Mouse (Mus musculus) layer of hippocampus, postnatal 25 days (tissue): ENCODE results near the gene Tdrd5. TPM values are rescaled to one million over a fixed set of nuclear protein-coding genes. Genes with fewer than 3 reads are reported as not detected.
"Not testable (repeated sequence)": the region's sequence is repeated elsewhere in the genome, so short reads cannot be mapped to it uniquely, and the experiment has no call there.

Experiments used
- DNase-seq, 2 experiments: peaks; one replicate each; pipeline ENCODE4 v3.0.0; 2022; ENCODE audit warnings: mixed read lengths in 2 of 2, low spot score in 1 of 2; ENCODE audit errors: extremely low spot score in 1 of 2
- total RNA-seq, 2 experiments: library from RNA; stranded (reverse); gene quantifications; 2 replicates each; pipeline ENCODE4 v1.2.3; 2021

The Tdrd5 gene
- total RNA-seq, 2 experiments from 2014 or later = 4.5 to 6.2 TPM

- DNase-seq = no peak
Observed at GRCm38 (mm10) chr1:156263946-156264345, 39.5 kb downstream of the Tdrd5 start.

- peak; percentile 42 to 77 for DNase-seq
Observed at GRCm38 (mm10) chr1:156263352-156263751, 40.1 kb downstream of the Tdrd5 start.

- no peak for DNase-seq
Observed at GRCm38 (mm10) chr1:156254866-156255265, 48.6 kb downstream of the Tdrd5 start.

- not testable (repeated sequence) for DNase-seq
Observed at GRCm38 (mm10) chr1:156251096-156251495, 52.4 kb downstream of the Tdrd5 start.

- no peak for DNase-seq
Observed at GRCm38 (mm10) chr1:156247893-156248292, 55.6 kb downstream of the Tdrd5 start.

GRCm38 (mm10) chr1:156241713-156242348 lies 61.6 kb downstream of the Tdrd5 start:
- peak; percentile 25 to 59 for DNase-seq

- DNase-seq = peak in 1 of 2 experiments; percentile 23
Observed at GRCm38 (mm10) chr1:156241035-156241434, 62.4 kb downstream of the Tdrd5 start.

GRCm38 (mm10) chr1:156231122-156231521 lies 72.3 kb downstream of the Tdrd5 start:
- DNase-seq = no peak

- no peak for DNase-seq
Observed at GRCm38 (mm10) chr1:156230339-156231089, 73.0 kb downstream of the Tdrd5 start.

GRCm38 (mm10) chr1:156229448-156229847 lies 74.0 kb downstream of the Tdrd5 start:
- DNase-seq = peak; percentile 27 to 65

GRCm38 (mm10) chr1:156228728-156229127 lies 74.7 kb downstream of the Tdrd5 start:
- no peak for DNase-seq

- DNase-seq = no peak
Observed at GRCm38 (mm10) chr1:156226903-156227302, 76.6 kb downstream of the Tdrd5 start.

- no peak for DNase-seq
Observed at GRCm38 (mm10) chr1:156222205-156223000, 81.1 kb downstream of the Tdrd5 start.

- DNase-seq = no peak
Observed at GRCm38 (mm10) chr1:156221327-156221726, 82.1 kb downstream of the Tdrd5 start.

- no peak for DNase-seq
Observed at GRCm38 (mm10) chr1:156218573-156218972, 84.9 kb downstream of the Tdrd5 start.

- no peak for DNase-seq
Observed at GRCm38 (mm10) chr1:156217941-156218340, 85.5 kb downstream of the Tdrd5 start.

- no peak for DNase-seq
Observed at GRCm38 (mm10) chr1:156217393-156217792, 86.1 kb downstream of the Tdrd5 start.

GRCm38 (mm10) chr1:156216249-156216648 lies 87.2 kb downstream of the Tdrd5 start:
- no peak for DNase-seq

- DNase-seq = no peak
Observed at GRCm38 (mm10) chr1:156214651-156215050, 88.8 kb downstream of the Tdrd5 start.

GRCm38 (mm10) chr1:156212923-156213322 lies 90.5 kb downstream of the Tdrd5 start:
- DNase-seq = no peak

- no peak for DNase-seq
Observed at GRCm38 (mm10) chr1:156211809-156212317, 91.6 kb downstream of the Tdrd5 start.
